Mouse (Mus musculus) embryo, embryonic 10 days (tissue): ENCODE data around the gene D10Jhu81e.

Source experiments
- DNase-seq: peaks from one replicate; pipeline ENCODE4 v3.0.0-alpha.2; 2015; ENCODE audit warnings: low spot score

Gene D10Jhu81e

DNA sequence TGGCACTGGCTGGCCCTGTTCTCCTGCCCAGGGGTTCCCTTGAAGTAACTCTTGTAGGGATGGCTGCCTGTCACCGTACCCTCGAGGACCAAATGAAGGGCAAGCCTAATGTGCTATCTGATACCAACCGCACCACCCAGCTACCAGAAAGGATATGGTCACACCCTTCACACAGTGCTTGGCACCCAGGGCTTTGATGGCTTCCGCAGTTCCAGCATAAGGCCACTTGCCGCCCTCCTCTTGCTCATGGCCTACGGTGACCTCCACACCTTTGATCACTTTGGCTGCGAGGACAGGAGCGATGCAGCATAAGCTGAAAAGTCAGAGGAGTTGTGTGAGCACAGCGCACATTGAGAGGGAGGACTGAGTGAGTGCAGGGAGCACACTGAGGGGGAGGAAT lies 6.3 kb downstream of the D10Jhu81e start:
- DNase-seq, result no peak

DNA sequence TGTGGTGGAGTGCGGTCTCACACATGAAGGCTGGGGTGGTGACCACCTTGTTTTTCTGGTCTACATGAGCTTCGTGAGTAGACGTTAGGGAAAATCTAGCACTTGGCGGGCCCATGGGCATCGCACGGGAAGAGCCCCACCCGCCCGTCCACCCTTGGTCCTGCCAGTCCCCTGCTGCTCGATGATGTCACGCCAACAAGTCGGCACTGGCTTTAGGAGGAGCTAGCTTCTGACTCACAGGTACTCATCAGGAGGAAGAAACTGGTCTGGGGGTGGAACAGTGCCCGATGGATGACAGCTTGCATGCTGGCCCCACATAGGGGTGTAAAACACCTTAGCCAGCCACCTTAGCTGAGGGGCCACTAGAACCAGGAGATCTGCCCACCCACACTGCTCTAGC lies 6.9 kb downstream of the D10Jhu81e start:
- DNase-seq, result no peak

DNA sequence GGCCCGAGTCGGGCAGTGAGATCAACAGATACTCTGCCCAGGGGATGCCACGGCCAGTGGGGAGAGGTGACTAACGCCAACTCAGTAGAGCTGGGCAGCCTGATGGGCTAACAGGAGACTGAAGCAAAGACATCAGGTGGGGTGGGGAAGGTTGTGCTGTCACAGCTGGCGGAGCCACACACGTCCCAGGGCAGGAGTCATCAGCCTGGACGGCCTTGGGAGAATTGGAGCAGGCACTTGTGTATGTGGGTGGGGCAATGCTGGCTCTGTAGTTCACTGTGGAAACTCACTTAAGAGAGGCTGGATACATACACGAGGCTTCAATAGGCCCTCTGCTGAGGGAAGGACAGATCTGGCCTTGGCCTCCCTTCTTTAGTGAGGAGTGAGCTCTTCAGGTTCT lies 8.5 kb downstream of the D10Jhu81e start:
- no peak for DNase-seq

DNA sequence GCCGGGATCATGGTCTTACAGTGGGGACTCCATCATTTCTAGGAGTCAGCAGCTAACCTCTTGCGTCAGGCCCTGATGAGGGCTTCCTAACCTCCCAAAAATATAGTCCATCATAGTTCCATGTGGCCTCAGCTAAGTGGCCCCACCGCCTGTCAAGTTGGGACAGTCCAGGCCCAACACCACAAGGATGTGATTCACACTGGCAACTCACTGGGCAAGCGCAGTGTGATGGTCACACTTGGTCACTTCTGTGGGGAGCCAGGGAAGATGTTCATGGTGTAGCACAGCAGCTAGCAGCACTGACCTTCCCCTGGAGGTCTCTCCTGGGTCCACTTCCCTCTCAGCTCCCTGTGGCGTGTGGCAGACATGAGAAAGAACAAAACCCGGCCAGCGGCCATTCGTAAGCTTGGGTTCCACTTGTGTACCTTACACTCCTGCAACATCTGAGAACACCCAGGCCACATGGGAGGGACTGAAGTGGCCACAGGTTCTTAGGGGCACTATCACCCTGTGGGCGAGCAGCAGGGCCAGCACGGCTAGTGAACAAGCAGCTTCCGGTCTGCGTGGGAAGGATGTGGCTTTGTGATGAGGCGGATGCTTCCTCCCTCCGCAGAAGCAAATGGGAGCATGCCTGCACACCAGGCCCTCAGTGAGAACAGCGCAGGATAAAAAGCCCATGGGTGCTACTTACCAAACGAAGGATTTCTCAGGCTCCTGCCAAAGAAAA lies 9.1 kb downstream of the D10Jhu81e start:
- no peak for DNase-seq

DNA sequence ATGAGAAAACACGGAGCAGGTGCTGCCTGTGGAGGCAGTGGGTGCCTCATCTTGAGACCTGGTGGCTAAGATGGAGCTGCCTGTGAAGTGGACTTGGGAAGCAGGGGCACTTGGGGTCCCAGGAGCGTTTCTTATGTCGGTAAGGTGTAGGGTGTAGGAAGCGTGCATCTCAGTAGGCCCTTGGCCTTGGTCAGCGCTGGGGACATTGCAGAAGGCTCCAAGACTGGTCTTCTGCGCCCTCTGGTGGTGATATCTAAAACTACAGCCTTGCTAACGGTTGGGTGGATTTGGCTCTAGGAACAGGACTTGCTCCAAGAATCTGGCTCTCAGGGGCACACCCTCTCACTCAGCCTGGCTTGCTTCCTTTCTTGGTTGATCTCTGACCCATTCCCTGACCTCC lies 9.7 kb downstream of the D10Jhu81e start:
- peak; percentile 91 for DNase-seq

DNA sequence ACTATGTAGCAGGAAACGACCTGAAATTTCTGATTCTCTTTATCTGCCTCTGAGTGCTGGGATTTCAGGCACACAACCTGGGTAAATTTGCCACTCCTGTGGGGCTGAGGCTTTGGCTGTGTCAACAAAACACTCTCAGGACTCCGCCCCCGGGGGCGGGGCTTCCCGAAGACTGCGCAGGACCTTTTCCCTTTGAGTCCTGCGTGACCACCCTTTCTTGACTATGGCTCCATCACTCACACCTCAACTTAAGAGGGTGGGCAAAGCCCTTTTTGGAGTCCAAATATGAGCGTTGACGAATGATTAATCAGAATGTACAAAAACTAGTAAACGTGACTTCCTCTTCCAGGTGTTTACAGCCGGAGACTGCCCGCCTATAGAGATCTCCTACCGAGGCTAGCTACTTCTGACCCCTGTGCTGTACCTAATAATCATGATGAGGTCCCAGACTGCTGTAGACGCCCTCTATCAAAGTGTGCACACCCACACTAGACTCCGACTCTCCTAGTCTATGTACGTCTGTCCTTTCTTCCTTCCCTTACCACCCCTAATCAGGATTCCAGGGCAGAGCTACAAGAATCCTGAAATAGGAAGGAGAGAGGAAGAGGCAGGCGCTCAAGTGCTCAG lies 10.2 kb downstream of the D10Jhu81e start:
- no peak for DNase-seq

DNA sequence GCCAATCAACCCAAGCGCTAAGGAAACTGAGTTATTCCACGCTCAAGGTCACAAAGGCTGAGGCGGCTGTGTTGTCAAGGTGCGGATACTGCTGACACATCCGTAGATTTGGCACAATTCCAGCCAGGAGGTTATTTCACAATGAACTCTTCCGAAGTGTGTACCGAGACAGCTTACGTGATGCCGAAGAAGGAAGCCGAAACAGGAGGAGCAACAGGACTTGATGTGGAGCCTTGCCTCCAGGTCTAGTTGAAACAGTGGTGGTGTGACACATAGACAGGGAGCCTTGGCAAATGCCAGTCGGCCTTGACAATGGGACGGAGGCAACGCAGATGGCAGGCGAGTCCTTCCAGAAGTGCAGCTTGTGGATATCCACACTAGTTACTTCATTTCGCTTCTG lies 11.5 kb downstream of the D10Jhu81e start:
- DNase-seq, result no peak

DNA sequence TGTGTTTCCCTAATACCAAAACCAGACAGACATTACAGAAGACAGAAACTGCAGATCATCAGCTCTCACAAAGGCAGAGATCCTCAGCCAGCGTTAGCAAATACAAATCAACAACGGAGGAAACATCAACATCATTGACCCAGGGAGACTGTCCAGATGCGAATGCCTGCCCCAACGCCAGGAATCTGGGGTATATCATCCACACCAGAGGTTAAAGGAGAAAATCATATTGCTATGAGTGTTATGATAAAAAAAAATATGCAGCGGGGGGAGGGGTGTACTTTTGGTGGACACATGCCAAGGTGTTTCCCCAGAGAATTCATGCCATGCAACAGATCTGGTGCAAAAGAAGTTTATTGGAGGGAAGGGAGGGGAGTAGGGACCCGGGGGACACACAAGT lies 12.7 kb downstream of the D10Jhu81e start:
- no peak for DNase-seq

DNA sequence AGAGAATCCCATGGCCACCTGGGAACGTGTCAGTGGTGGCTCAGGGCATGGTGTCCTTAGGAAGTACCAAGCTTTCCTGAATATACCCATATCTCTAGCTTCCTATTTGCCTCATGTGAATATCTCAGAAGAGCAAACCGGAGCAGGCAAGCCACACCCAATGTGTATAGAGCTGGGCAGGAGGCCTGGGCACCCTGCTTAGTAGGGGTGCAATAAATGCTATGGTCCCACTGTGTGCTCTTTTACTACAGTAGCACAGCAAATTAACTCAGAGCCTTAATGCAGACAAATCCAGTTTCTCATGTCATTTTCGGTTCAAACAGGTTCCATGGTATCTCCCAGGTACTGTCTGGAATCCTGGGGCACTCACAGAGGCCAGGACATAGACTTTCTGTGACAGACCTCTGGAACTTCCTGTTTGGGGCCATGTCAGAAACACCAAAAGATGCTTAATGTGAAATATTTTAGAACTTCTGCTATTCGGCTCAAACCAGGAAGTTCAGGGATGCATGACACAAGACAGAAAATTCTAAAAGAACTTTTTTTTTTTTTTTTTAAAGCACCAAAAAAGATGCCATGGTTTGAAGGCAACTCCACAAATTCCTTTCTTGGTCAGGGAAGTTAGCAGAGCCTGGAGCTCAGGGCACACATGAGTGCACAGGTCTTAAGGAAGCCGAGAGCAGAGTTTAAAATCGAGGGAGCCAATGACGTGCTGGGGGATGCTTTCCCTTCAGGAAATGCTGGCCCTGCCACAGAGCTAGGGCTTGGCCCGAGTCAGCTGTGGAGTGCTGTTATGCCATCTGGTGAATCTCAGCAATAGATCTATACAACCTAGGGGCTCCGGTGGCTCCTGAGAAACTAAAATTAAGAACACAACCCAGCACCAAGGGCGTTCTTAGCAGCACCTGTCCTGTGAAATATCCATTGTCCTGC lies 20.5 kb downstream of the D10Jhu81e start:
- no peak for DNase-seq

DNA sequence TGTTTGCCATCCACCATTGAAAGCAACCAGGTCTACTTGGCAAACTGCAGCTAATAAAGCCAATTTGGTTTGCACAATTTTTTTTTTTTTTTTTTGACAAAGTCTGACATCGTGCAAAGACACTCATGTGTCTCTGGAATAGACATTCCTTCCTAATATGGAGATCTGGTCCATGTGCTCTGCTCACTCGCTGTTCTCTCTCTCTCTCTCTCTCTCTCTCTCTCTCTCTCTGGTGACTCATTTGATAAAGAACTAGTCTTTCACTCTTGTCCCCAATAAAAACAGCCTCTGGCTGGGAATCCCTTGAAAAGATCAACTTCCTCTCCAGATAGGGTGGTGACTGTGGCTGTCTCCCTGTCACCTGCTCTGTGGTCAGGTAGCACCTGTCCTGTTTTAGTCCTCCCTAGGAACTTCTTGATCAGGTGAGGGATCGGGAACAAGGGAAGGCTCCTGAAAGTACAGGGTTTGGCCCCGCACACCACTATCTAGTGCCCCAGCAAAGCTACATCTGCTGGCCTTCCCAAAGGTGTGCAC lies 21.6 kb downstream of the D10Jhu81e start:
- no peak for DNase-seq

DNA sequence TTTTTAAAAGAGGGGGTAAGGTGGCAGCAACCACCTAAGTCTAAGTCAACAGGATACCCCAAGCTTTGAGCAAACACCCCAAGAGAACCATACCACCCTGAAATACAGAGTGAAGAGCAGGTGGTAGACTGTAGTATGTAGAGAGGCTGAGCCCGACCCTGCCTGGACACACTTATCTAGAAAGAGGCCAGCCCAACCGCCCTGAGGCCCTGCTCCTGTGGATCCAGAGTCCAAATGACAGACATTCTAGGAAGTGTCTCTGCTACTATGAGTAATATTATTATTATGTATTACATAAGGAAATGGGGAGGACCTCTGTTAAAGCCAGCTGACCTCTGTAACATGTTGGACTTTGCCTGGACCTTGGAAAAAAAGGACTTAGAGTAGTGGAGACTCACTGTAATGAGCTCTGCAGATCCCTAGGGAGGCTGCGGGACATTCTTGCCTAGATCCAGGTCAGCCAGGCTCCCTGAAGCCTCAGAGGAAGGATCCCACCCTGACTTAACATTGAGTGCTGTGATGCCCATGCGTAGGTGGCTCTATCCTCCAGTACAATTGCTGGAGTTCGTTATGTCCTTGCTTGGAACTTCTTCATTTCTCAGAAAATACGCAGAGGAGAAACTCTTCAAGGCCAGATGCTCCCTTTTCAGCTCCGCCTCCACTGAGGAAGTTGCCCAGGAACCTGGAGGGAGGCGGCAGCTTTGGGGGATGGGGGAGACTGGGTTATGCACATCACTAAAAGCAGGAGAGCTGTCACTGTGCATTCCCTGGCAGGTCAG lies 25.7 kb downstream of the D10Jhu81e start:
- DNase-seq, result no peak

DNA sequence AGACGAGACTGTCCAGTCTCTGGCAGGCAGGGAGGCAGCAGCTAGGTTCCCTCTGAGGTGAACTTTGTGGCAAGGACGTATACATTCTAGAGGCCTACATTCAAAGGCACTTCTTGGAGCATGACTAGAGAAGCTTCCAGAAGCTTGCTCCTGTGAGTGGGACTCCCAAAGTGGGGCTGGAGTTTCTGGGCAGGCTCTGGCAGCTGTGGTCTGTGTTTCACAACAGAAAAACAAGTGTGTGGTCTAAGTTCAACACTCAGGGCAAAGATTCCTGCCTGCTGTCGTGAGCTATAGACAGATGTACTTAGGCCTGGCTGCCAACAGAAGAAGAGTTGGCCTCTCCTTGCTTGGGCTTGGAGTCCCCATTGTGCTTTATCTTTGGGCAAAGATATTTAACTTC lies 28.7 kb downstream of the D10Jhu81e start:
- no peak for DNase-seq

DNA sequence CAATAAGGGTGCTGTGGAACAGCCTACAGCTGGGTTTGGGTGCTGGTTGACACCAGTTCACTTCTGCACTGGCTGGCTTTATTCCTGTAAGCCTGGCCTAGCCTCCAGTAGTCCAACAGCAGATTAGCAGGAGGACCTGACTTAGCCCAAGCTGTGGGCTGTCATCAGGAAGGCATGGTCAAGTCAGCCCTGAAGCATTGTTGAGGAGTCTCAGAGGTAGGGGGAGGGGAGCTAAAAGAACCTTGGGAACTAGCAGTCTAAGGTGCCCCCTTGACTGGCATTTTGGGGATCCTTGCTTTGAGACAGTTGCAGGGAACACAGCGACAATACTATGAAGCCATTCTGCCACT lies 29.4 kb downstream of the D10Jhu81e start:
- no peak for DNase-seq

DNA sequence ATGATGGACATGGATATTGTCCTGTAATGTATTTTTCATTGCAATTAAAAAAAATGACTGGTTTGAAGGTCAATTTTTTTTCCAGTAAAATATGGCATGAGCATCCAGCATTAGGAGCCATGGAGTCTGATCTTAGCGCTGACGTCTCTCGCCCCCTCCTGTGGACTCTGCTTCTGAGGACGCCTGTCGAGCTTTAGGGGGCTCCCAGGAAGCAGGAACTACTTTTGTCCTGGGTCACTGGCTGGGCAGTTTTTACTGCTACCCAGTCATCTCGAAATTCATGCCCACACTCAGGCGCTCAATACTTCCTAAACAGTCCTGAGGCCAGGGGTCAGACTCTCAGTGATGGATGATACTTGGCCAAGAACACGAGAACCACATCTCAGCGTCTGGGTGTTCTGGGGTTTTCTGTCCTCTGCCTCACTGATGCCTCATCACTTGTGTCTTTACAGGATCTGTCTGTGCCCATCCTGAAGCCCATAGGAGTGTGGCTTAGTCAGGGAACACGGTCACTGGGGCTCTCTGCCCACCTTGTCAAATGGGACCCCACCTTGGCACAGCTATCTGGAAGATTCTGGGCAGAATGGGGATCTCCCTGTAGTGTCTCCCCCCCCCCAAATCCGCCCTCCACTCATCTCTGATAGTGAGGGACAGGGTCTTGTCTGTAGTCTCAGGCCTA lies 29.9 kb downstream of the D10Jhu81e start:
- DNase-seq, result no peak

DNA sequence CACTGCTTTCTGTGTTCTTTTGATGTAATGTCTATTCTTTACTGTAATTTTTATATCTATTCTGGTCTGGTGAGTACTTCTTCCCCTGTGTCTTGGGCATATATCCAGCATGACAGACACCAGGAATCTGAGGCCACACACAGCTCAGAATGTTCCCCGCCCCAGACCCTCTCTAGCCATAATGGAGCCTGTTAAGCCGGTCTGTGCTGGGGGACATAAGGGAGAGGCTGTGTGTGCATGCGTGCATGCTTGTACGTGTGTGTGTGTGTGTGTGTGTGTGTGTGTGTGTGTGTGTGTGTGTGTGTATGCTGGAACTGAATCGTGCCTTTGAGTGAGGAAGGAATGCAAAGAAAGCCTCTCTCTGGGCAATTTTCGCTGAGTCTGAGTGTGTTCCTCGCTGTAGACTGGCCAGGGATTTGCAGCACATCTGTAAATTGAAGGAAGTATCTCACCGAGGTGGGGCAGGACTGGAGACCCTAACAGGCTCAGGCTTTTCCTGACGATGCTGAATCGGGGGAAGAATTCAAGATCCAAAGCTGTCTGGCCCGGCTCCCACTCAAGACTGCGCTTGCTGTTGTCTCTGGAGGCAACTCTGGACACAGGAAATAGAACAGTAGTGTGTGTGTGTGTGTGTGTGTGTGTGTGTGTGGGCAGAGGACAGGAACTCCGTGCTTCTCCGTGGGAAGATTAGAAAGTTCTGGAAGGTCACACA lies 30.6 kb downstream of the D10Jhu81e start:
- no peak for DNase-seq

DNA sequence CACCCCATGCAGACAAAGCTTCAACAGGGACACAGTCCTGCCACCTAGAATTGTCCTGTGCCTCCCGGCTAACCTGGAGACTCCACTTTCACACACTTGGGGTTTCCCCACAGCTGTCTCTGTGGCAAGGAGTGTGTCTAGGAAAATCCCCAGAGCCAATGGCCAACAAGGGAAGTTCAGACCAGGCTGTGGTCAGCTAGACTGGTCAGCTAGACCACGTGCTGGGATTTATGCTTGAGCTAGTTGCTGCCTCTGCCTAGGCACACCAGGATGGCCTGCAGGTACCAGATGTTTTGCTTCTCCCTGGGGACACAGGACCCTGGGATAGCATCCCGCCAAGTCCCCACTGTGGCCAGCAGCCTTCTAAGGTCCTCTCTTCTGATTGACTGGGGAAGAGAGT lies 32.4 kb downstream of the D10Jhu81e start:
- DNase-seq, result no peak

DNA sequence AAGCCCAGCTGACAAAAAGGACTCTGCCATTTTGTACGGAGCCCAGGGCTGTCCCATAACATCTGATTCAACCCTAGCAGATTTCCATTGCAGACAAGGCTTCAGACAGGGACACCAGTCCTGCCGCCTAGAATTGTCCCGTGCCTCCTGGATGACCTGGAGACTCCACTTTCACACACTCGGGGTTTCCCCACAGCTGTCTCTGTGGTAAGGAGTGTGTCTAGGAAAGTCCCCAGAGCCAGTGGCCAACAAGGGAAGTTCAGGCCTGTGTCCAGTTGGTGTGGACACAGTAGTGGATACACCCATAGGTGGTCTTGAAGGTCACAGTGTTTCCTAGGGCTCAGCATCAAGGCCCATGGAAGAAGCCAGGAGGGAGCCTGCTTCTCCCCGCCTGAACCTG lies 33.6 kb downstream of the D10Jhu81e start:
- DNase-seq, result no peak

DNA sequence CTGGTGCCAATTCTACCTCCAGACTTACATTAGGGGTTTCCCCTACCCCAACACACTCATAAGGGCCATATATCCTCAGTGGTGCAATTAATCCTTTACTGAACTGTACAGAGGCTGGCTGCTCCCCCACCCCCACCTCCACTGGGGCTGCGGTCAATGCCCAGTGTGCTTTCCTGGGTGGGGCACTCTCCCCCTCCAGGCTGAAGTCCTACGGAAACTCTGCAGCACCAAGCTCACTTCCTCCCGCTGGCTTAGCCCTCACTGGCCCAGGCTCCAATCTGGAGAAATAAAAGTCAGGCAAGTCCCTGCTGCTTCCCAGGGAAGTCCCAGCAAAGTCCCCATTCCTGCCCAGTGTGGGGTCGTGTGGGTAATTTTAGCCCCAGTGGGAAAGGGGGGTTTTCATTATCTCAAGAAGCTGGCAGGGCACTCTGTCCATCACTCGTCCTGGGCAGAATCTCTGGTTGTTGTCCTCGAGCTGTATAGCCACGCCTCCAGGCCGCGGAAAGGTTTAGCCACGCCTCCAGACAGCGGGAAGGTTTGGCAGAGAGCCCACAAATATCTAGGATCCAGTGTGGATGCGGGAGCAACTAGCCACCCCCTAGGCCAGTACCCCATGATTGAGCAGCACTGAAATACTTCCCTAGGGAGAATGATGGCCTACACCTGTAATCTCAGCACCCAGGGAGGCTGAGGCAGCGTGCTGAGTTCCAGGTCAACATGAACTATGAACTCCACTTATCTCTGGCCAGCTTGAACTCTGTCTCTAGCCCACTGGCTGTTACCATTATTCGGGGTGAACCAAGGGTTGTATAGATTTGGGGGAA lies 34.4 kb downstream of the D10Jhu81e start:
- DNase-seq, result peak; percentile 72

DNA sequence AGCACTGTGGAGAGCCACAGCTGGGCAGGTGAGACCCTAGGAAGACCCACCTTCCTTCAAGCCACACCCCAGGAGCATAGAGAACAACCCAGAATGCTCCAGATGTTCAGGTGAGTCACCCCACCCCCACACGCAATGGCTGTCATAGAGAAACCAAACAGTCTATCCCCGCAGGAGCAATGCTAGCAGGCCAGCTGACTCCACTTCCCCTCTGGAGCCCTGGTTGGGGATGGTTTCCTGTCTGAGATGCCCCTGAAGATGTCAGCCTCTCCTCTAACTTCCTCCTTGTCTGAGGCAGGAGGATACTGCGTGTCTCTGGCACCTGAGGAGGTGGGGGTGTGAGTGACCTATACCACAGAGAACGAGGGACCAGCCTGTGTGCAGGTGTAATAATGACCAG lies 35.2 kb downstream of the D10Jhu81e start:
- no peak for DNase-seq

DNA sequence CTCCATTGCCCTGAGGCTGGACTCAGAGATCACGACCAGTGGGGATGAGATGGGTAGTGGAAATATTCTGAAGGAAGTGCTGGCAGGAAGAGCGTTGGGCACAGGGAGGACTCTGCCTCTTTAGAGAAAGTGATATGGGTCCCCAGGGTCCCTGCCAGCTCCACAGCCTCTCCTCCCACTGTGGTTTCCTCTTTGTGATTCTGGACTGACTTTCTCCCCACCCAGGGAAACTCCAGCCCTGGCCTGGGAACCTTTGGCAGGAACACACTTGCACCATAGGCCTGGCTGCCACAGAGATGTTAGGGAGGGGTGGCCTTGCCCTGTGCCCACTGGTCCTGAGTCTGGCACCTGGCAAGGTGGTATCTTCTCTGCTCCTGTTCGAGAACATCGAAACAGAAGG lies 39.6 kb downstream of the D10Jhu81e start:
- DNase-seq, result no peak
